ENCODE assay signal across 10 mouse cellular contexts in genomic region chr17:31138398-31138797, GRCm38 (mm10). TPM values are rescaled to one million over a fixed set of nuclear protein-coding genes. Genes with fewer than 3 reads are reported as not detected.
A peak's percentile ranks its signal among the peaks of the same experiment; 100 is the strongest.
DNase-seq lines count a peak whose midpoint lies in the region; ATAC-seq and TF ChIP-seq lines count a peak whose summit lies in the region.
"Had no signal": no experiment of that assay in that cellular context is flagged by ENCODE, and none has a peak within 500 bp of the region (broad histone marks: within the 10 kb centered on the region; RNA-seq: fewer than 3 reads in every experiment).

No protein-coding gene starts in this region.

- H3K79me2 ChIP-seq in CH12.LX (replicated peaks; ENCODE audit: control insufficient read depth, extremely low read depth, insufficient read depth, poor library complexity, severe bottlenecking), result no peaks in the 10 kb centered on the region; the same call in 1 of the 2 replicates

- WGBS in intestine, postnatal 0 days, result 15% methylated on average over 5 of the region's 5 CpGs
- 17% methylated on average over 5 of the region's 5 CpGs for whole genome bisulfite sequencing in intestine, embryonic 16.5 days

- H3K9me3 ChIP-seq in intestine, postnatal 0 days (ENCODE audit: control insufficient read depth), result no peaks in the 10 kb centered on the region
- H3K9me3 ChIP-seq in intestine, embryonic 16.5 days (ENCODE audit: control insufficient read depth, low read length), result no peaks in the 10 kb centered on the region
- no peaks in the 10 kb centered on the region for H3K9me3 ChIP-seq in CH12.LX (replicated peaks; ENCODE audit: low read length)
- H3K9me3 ChIP-seq: embryonic facial prominence, embryonic 12.5 days had no signal

- peak; percentile 71 for DNase-seq in CH12.LX (ENCODE audit: extremely low read depth)
- DNase-seq in brain, adult 2 months (ENCODE audit: low read depth, low spot score), result peak; percentile 89
- DNase-seq in kidney, postnatal 36 days, result peak; percentile 65 to 76
- peak; percentile 43 for DNase-seq in testis, postnatal 14 days (ENCODE audit: low spot score)

- peak; percentile 92 for TF ChIP-seq CTCF in intestine, postnatal 0 days (IDR thresholded peaks at IDR 0.05; ENCODE audit: low read depth)
- TF ChIP-seq CTCF in CH12.LX (conservative IDR thresholded peaks at IDR 0.05 in 1 of 2, IDR thresholded peaks at IDR 0.05 in 1 of 2; ENCODE audit: low read depth in 2 of 2, low read length in 2 of 2), result peak; percentile 83 to 95

- TF ChIP-seq RAD21 in CH12.LX (IDR thresholded peaks at IDR 0.05; ENCODE audit: low read depth, low read length), result peak; percentile 93

- H3K4me3 ChIP-seq in intestine, postnatal 0 days (ENCODE audit: low read depth, low read length), result no peak overlapping the region
- H3K4me3 ChIP-seq in intestine, embryonic 16.5 days (ENCODE audit: low read length), result no peak overlapping the region
- H3K4me3 ChIP-seq in CH12.LX (replicated peaks in 1 of 3; ENCODE audit: low read depth in 2 of 3, low read length in 2 of 3, poor library complexity in 1 of 3), result no peak overlapping the region
- H3K4me3 ChIP-seq: embryonic facial prominence, embryonic 12.5 days had no signal

- no peaks in the 10 kb centered on the region for H3K27me3 ChIP-seq in intestine, postnatal 0 days (replicated peaks; ENCODE audit: control insufficient read depth, insufficient read depth, low read length)
- H3K27me3 ChIP-seq in intestine, embryonic 16.5 days (replicated peaks; ENCODE audit: control insufficient read depth, insufficient read depth, low read length), result no peaks in the 10 kb centered on the region
- peaks cover 16% of the 10 kb centered on the region for H3K27me3 ChIP-seq in CH12.LX (replicated peaks)
- H3K27me3 ChIP-seq: embryonic facial prominence, embryonic 12.5 days had no signal

- ATAC-seq in intestine, postnatal 0 days, result peak; percentile 36; the same call in 1 of the 2 replicates
- no peak for ATAC-seq in intestine, embryonic 16.5 days
- peak; percentile 67; the same call in 1 of the 2 replicates for ATAC-seq in erythroblast, adult 5-6 weeks (replicated peaks; ENCODE audit: low FRiP score, poor library complexity, severe bottlenecking)
- peak; percentile 85 for ATAC-seq in megakaryocyte-erythroid progenitor cell, adult 5-6 weeks (replicated peaks; ENCODE audit: low FRiP score, low TSS enrichment, poor library complexity, severe bottlenecking)

- no peak overlapping the region for H3K27ac ChIP-seq in intestine, postnatal 0 days (ENCODE audit: low read depth, low read length)
- H3K27ac ChIP-seq in intestine, embryonic 16.5 days (ENCODE audit: low read length), result no peak overlapping the region
- no peak overlapping the region for H3K27ac ChIP-seq in CH12.LX (ENCODE audit: insufficient read depth, low read depth)
- H3K27ac ChIP-seq: embryonic facial prominence, embryonic 12.5 days; macrophage had no signal

- no peaks in the 10 kb centered on the region for H3K4me1 ChIP-seq in intestine, postnatal 0 days (replicated peaks; ENCODE audit: control insufficient read depth, insufficient read depth, low read length)
- H3K4me1 ChIP-seq in intestine, embryonic 16.5 days (ENCODE audit: control insufficient read depth, insufficient read depth, low read length), result no peaks in the 10 kb centered on the region
- H3K4me1 ChIP-seq in CH12.LX (ENCODE audit: control insufficient read depth in 1 of 2, insufficient read depth in 2 of 2), result peaks cover 4% of the 10 kb centered on the region in 2 experiments; a peak in 2 of 4 replicates
- H3K4me1 ChIP-seq: embryonic facial prominence, embryonic 12.5 days had no signal

- H3K9ac ChIP-seq in intestine, postnatal 0 days (ENCODE audit: low read depth, low read length), result no peak overlapping the region
- no peak overlapping the region for H3K9ac ChIP-seq in intestine, embryonic 16.5 days (ENCODE audit: low read depth, low read length)
- no peak overlapping the region for H3K9ac ChIP-seq in CH12.LX (ENCODE audit: insufficient read depth, low read depth)
- H3K9ac ChIP-seq: embryonic facial prominence, embryonic 12.5 days had no signal

- H3K4me2 ChIP-seq in intestine, postnatal 0 days (replicated peaks; ENCODE audit: low read depth), result no peak overlapping the region
- no peak overlapping the region for H3K4me2 ChIP-seq in intestine, embryonic 16.5 days (ENCODE audit: low read depth, low read length)
- H3K4me2 ChIP-seq in CH12.LX (ENCODE audit: insufficient read depth, low read depth, poor library complexity, severe bottlenecking), result no peak overlapping the region
- H3K4me2 ChIP-seq: embryonic facial prominence, embryonic 12.5 days had no signal

- in situ Hi-C loops in CH12.LX (cut with MboI; ENCODE audit: low pct_ligation_motif_present, low pct_unique_long_range_greater_than_20kb, low sequenced_read_pairs), result no loop called here

- H3K36me3 ChIP-seq in intestine, postnatal 0 days (ENCODE audit: control insufficient read depth, insufficient read depth), result no peaks in the 10 kb centered on the region
- H3K36me3 ChIP-seq in intestine, embryonic 16.5 days (ENCODE audit: control insufficient read depth, insufficient read depth, low read length), result no peaks in the 10 kb centered on the region
- H3K36me3 ChIP-seq in CH12.LX (replicated peaks in 1 of 2; ENCODE audit: control insufficient read depth in 1 of 2, insufficient read depth in 1 of 2, low read length in 1 of 2), result no peaks in the 10 kb centered on the region
- H3K36me3 ChIP-seq: embryonic facial prominence, embryonic 12.5 days had no signal

- no peak for TF ChIP-seq POLR2A in CH12.LX (IDR thresholded peaks at IDR 0.05; ENCODE audit: low read depth, low read length)

- dilution Hi-C loops in CH12.LX (cut with MboI; ENCODE audit: extremely low pct_ligation_motif_present, extremely low pct_unique_long_range_greater_than_20kb, low sequenced_read_pairs), result no loop called here

- no peak for TF ChIP-seq EP300 in CH12.LX (IDR thresholded peaks at IDR 0.05; ENCODE audit: low read length)

TF ChIP-seq in CH12.LX, 34 proteins besides CTCF, POLR2A, EP300 and RAD21:
- no peak for TF ChIP-seq CHD2 (IDR thresholded peaks at IDR 0.05; ENCODE audit: low read length)
- no peak for TF ChIP-seq JUND (conservative IDR thresholded peaks at IDR 0.05; ENCODE audit: low read depth, low read length)
- peak; percentile 67 for TF ChIP-seq ZC3H11A (IDR thresholded peaks at IDR 0.05; ENCODE audit: low read depth, low read length)
- TF ChIP-seq SMC3 (IDR thresholded peaks at IDR 0.05; ENCODE audit: low read depth, low read length), result peak; percentile 91
- no peak for TF ChIP-seq ZKSCAN1 (IDR thresholded peaks at IDR 0.05; ENCODE audit: borderline replicate concordance, low read depth, low read length)

RNA-seq across cellular contexts. Expression of gene Tff2, which starts 5.7 kb away (rescaled TPM):
- 116 and 203 TPM in 2 replicates for polyA plus RNA-seq in intestine, postnatal 0 days (2015; fragmentation: Nextera tagmentation; extraction: Ambion mirVana)
- polyA plus RNA-seq in intestine, embryonic 16.5 days (2015; fragmentation: Nextera tagmentation; extraction: Ambion mirVana), result 5.2 and 7.2 TPM in 2 replicates
- total RNA-seq in CH12.LX (2012; rRNA removed) (not detected in 2 replicates), CH12.LX (2014; rRNA removed) (not detected in 2 replicates)
- not detected in 2 replicates for polyA plus RNA-seq in CH12.LX (2012; ENCODE audit: insufficient read length, low read depth)
- not detected in 2 replicates for total RNA-seq in erythroblast, adult 5-6 weeks (2015; ENCODE audit: low replicate concordance)
- total RNA-seq in erythroblast, adult 5-6 weeks (2017; ENCODE audit: low replicate concordance), result not detected in 2 replicates
- total RNA-seq in megakaryocyte-erythroid progenitor cell, adult 5-6 weeks (2014; fragmentation: Nextera tagmentation), result not detected in 2 replicates
- total RNA-seq in megakaryocyte-erythroid progenitor cell, adult 5-6 weeks (2017), result not detected in 2 replicates
- polyA plus RNA-seq: embryonic facial prominence, embryonic 12.5 days; macrophage had no signal

RNA-seq across cellular contexts. Expression of gene Tff3, which starts 9.0 kb away (rescaled TPM):
- 2,043 and 2,206 TPM in 2 replicates for polyA plus RNA-seq in intestine, postnatal 0 days (2015; fragmentation: Nextera tagmentation; extraction: Ambion mirVana)
- 1,304 and 1,371 TPM in 2 replicates for polyA plus RNA-seq in intestine, embryonic 16.5 days (2015; fragmentation: Nextera tagmentation; extraction: Ambion mirVana)
- not detected in 2 replicates for total RNA-seq in CH12.LX (2012; rRNA removed)
- total RNA-seq in CH12.LX (2014; rRNA removed), result not detected in 2 replicates
- not detected in 2 replicates for polyA plus RNA-seq in CH12.LX (2012; ENCODE audit: insufficient read length, low read depth)
- total RNA-seq in erythroblast, adult 5-6 weeks (2015; ENCODE audit: low replicate concordance), result not detected in 2 replicates
- not detected in 2 replicates for total RNA-seq in erythroblast, adult 5-6 weeks (2017; ENCODE audit: low replicate concordance)
- not detected in 2 replicates for total RNA-seq in megakaryocyte-erythroid progenitor cell, adult 5-6 weeks (2014; fragmentation: Nextera tagmentation)
- not detected in 2 replicates for total RNA-seq in megakaryocyte-erythroid progenitor cell, adult 5-6 weeks (2017)
- polyA plus RNA-seq: embryonic facial prominence, embryonic 12.5 days; macrophage had no signal

RNA-seq across cellular contexts. Expression of gene Tff1, which starts 26.7 kb away (rescaled TPM):
- polyA plus RNA-seq in intestine, postnatal 0 days (2015; fragmentation: Nextera tagmentation; extraction: Ambion mirVana), result 39.4 and 174 TPM in 2 replicates
- polyA plus RNA-seq in intestine, embryonic 16.5 days (2015; fragmentation: Nextera tagmentation; extraction: Ambion mirVana), result 1.5 and 2.7 TPM in 2 replicates
- total RNA-seq in CH12.LX (2012; rRNA removed) (1.1 and 2.2 TPM in 2 replicates), CH12.LX (2014; rRNA removed) (0.54 and 1.6 TPM in 2 replicates)
- 0.44 TPM in 1 of 2 replicates, not detected in the other for polyA plus RNA-seq in CH12.LX (2012; ENCODE audit: insufficient read length, low read depth)
- total RNA-seq in erythroblast, adult 5-6 weeks (2015; ENCODE audit: low replicate concordance), result not detected in 2 replicates
- total RNA-seq in erythroblast, adult 5-6 weeks (2017; ENCODE audit: low replicate concordance), result not detected in 2 replicates
- not detected in 2 replicates for total RNA-seq in megakaryocyte-erythroid progenitor cell, adult 5-6 weeks (2014; fragmentation: Nextera tagmentation)
- total RNA-seq in megakaryocyte-erythroid progenitor cell, adult 5-6 weeks (2017), result not detected in 2 replicates
- polyA plus RNA-seq: embryonic facial prominence, embryonic 12.5 days; macrophage had no signal
